Mouse (Mus musculus) liver, embryonic 15.5 days (tissue): ENCODE measurements around the gene Aldob. TPM values are rescaled to one million over a fixed set of nuclear protein-coding genes. Genes with fewer than 3 reads are reported as not detected.
"Not testable (repeated sequence)": the region's sequence is repeated elsewhere in the genome, so short reads cannot be mapped to it uniquely, and the experiment has no call there.

ENCODE experiments used
- ATAC-seq: fragments of 200-750 bp; cut with Nextera tagmentation; 2 replicates; pipeline ENCODE4 v1.8.0; 2017; ENCODE audit warnings: moderate number of reproducible peaks, mild to moderate bottlenecking, moderate library complexity; ENCODE audit not compliant: insufficient read depth
- H3K27ac ChIP-seq: fragments of 300-500 bp; sonication (generic); replicated peaks from 2 replicates; pipeline ENCODE4 v1.5.1; 2015; ENCODE audit warnings: mild to moderate bottlenecking, inconsistent platforms
- H3K27me3 ChIP-seq: fragments of 300-500 bp; sonication (generic); 2 replicates; pipeline ENCODE4 v1.6.1; 2015; ENCODE audit warnings: mild to moderate bottlenecking, inconsistent platforms
- H3K36me3 ChIP-seq: fragments of 300-500 bp; sonication (generic); replicated peaks from 2 replicates; pipeline ENCODE4 v1.6.1; 2015; ENCODE audit warnings: moderate library complexity, mild to moderate bottlenecking, inconsistent platforms
- H3K4me1 ChIP-seq: fragments of 300-500 bp; sonication (generic); replicated peaks from 2 replicates; pipeline ENCODE4 v1.6.1; 2015; ENCODE audit warnings: inconsistent platforms
- H3K4me2 ChIP-seq: fragments of 300-500 bp; sonication (generic); 2 replicates; pipeline ENCODE4 v1.6.1; 2015; ENCODE audit warnings: moderate library complexity, mild to moderate bottlenecking, inconsistent platforms
- H3K4me3 ChIP-seq: fragments of 300-500 bp; sonication (generic); replicated peaks from 2 replicates; pipeline ENCODE4 v1.5.1; 2015; ENCODE audit warnings: mild to moderate bottlenecking, inconsistent platforms
- H3K9ac ChIP-seq: fragments of 300-500 bp; sonication (generic); 2 replicates; pipeline ENCODE4 v1.6.1; 2015; ENCODE audit warnings: moderate library complexity, mild to moderate bottlenecking, inconsistent platforms
- H3K9me3 ChIP-seq: fragments of 300-500 bp; sonication (generic); replicated peaks from 2 replicates; pipeline ENCODE4 v1.6.1; 2016; ENCODE audit warnings: inconsistent platforms
- WGBS: fragments of 180-500 bp; shearing (Covaris S2); methylation state at CpG from one replicate; pipeline ENCODE4 v1.1.7; 2015; ENCODE audit warnings: mixed read lengths; ENCODE audit not compliant: insufficient replicate concordance; 5-methylcytosine and 5-hydroxymethylcytosine counted together
- polyA plus RNA-seq: library from polyadenylated mRNA; unstranded; fragments of >200 nt; fragmentation: Nextera tagmentation; extraction: Ambion mirVana; gene quantifications from 2 replicates; pipeline ENCODE4 v1.2.1, GENCODE M21; 2015

Aldob gene
- polyA plus RNA-seq, 1 experiment from 2014 or later = 338 TPM

DNA sequence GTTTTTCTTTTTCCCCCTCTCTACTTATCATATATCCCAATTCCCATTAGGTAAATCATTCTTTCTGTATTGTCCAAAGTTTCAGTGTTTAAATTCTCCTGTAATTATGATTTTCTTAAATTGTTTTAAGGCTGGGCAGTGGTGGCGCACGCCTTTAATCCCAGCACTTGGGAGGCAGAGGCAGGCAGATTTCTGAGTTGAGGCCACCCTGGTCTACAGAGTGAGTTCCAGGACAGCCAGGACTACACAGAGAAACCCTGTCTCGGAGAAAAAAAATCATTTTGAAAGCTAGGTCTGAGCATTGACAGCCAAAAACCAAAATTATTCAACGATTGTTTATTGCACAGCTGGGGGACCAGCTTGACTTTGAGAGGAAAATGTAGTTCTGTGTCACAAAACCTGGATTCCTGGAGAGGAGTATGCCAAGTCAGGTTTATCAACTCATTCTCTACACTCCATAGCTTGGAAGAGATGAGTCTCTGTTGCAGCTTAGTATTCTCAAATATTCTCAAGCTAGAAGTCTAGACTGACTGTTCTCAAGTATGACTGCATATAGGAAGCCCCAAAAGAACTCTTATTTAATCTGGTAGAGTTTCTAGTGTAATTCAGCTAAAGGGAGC is 13.6 kb downstream of the Aldob start:
- WGBS = 63% methylated on average over 4 of the region's 4 CpGs

DNA sequence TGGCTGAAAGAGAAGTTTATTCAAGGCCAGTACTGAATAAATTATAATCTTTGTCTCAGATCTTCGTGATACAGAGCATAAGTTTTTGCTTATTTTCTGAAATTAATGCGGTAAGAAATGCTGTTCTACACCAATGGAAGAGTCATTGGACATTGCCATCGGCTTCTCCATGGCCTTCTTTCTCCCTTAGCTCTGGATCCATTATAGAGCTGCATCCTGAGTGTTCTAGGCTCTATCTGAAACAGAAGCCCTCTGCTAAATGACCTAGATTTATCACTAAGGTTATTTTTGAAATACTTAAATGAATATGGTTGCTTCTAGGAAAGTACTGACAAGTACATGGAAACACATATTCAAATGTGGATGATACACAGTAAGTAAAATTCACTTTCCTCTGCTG is 14.3 kb downstream of the Aldob start:
- peaks cover 10% of the 10 kb centered on the region for H3K36me3 ChIP-seq
- no peak overlapping the region for H3K4me2 ChIP-seq
- ATAC-seq = no peak
- 61% methylated on average over 3 of the region's 3 CpGs for WGBS
- H3K4me3 ChIP-seq = no peak overlapping the region
- no peak overlapping the region for H3K9ac ChIP-seq
- no peak overlapping the region for H3K27ac ChIP-seq
- no peaks in the 10 kb centered on the region for H3K27me3 ChIP-seq
- H3K4me1 ChIP-seq = no peaks in the 10 kb centered on the region
- H3K9me3 ChIP-seq = 0 out of 2 replicates have a peak, but pooled peaks cover under 1% of the 10 kb centered on the region

More for the DNA sequence above, 13.6 kb downstream of the Aldob start:
- Histone ChIP-seq H3K4me3 (no peak overlapping the region), H3K4me2 (no peak overlapping the region), H3K27ac (no peak overlapping the region), H3K36me3 (peaks cover 2% of the 10 kb centered on the region), H3K9me3 (no peaks in the 10 kb centered on the region), H3K27me3 (no peaks in the 10 kb centered on the region), H3K4me1 (no peaks in the 10 kb centered on the region), H3K9ac (no peak overlapping the region)
- ATAC-seq = no peak

DNA sequence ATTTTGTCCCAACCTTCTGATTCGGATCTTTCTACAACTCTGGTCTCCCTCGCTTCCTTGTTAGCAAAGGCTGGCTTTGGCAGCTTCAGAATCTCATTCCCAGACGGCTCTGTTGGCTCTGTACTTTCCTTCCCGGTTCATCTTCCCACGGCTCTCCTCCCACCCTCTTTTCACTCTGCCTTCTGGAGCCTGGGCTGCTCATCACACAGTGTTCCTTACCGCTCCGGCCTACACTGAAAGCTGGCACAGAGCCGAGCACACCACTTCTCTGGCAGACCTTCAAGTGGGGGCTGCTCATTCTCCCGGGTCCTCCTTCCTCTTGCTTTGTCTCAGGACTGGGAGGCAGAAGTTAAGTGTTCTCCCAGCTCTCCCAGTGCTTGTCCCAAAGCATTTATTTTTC is 26.8 kb downstream of the Aldob start:
- Histone ChIP-seq H3K9ac (no peak overlapping the region), H3K4me2 (peak overlapping the region; percentile 84; the same call in 1 of the 2 replicates), H3K4me3 (peak overlapping the region; percentile 79; the same call in 1 of the 2 replicates), H3K36me3 (peaks cover 12% of the 10 kb centered on the region), H3K27me3 (no peaks in the 10 kb centered on the region), H3K27ac (no peak overlapping the region), H3K9me3 (no peaks in the 10 kb centered on the region), H3K4me1 (peaks cover 27% of the 10 kb centered on the region)
- ATAC-seq = no peak
- WGBS = 85% methylated on average over 9 of the region's 9 CpGs

DNA sequence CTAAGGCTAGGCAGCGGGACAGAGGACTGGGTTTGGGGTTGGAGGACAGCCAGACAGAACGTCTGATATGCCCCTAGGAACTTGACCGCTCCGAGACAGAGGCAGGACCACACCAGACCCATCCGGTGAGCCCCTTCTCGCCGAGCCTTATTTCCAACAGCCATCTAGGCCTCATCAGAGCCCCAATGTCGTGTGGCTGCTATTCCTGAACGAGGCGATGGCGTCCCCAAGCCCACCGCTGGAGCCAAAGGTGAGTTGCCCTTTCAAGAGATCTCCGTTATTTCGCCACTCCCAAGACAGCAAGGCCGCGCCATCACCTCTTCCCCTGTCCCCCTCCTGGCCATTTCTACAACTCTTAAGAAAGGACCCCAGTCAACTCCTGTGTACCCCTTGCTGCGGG is 28.0 kb downstream of the Aldob start:
- under 1% methylated on average over 17 of the region's 17 CpGs for WGBS
- peaks cover 30% of the 10 kb centered on the region for H3K4me1 ChIP-seq
- no peaks in the 10 kb centered on the region for H3K9me3 ChIP-seq
- peaks cover 14% of the 10 kb centered on the region for H3K36me3 ChIP-seq
- no peaks in the 10 kb centered on the region for H3K27me3 ChIP-seq
- ATAC-seq = peak; percentile 38
- H3K27ac ChIP-seq = peak overlapping the region; percentile 45; the same call in 1 of the 2 replicates
- peak overlapping the region; percentile 74 for H3K9ac ChIP-seq
- peak overlapping the region; percentile 84 for H3K4me2 ChIP-seq
- H3K4me3 ChIP-seq = peak overlapping the region; percentile 79

DNA sequence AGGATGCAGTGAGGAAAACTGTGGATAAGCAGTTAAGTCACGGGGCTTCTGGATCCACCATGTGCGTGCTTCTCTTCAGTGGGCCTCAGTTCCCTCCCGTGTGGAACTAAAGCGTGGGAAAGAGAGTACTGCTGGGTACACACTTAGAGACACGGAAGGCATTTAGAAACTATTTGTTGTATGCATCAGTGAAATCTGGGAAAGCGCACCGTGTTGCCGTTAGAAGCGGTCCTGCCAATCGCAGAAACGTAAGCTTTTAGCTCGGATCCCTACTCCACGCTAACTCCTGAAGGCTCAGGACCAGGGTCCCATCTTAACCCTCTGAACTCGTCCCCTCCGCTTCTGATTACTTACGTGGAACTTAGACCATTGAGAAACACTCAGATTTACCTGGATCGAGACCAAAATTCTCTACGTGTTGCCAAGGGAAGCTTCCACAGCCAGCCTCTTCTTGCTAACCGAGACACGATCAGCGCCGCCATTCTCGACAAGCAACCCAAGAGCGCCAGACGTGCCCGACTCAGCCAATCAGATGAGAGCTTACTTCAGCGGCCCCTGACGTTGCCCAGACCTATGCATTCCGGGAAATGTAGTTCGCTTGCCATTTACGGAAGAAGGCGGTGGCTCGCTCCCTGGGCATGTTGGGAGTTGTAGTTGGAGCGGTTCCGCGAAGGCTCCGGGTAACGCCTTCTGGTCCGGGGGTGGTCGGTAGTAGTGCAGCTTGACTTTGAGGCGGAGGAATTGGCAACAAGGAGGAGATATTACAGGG is 28.6 kb downstream of the Aldob start, which contains the start of the genes Mrpl50 and Zfp189:
TSS of gene Mrpl50 (minus strand) at position 522 of the 769 bp plus-strand sequence.
TSS of gene Zfp189 (plus strand) at position 605 of the 769 bp plus-strand sequence.
- Histone ChIP-seq H3K27me3 (no peaks in the 10 kb centered on the region), H3K4me2 (peak within 1 kb of the TSS; percentile 84), H3K9me3 (no peaks in the 10 kb centered on the region), H3K27ac (peak within 1 kb of the TSS; percentile 69), H3K4me1 (peaks cover 30% of the 10 kb centered on the region), H3K4me3 (peak within 1 kb of the TSS; percentile 79), H3K9ac (peak within 1 kb of the TSS; percentile 74), H3K36me3 (peaks cover 14% of the 10 kb centered on the region)
- under 1% methylated on average over 41 of the region's 41 CpGs for WGBS
- ATAC-seq = peak; percentile 98

DNA sequence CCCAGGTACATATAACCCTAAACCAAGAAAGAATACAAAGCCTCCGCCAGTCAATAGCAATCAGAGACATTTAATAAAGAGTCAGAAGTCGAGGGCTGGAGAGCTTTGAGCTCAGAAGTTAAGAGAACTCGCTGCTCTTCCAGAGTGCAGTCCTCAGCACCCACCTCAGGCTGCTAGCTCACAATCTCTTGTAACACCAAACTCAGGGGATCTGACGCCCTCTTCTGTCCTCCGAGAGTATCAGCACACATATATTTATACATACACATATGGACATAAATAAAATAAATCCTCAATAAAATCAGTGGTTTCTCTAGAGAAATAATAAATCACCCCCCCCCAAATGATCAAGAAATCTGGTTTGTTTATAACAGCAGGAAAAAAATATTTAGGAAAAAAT is 29.9 kb downstream of the Aldob start:
- Histone ChIP-seq H3K4me2 (peak overlapping the region; percentile 66), H3K9me3 (no peaks in the 10 kb centered on the region)

DNA sequence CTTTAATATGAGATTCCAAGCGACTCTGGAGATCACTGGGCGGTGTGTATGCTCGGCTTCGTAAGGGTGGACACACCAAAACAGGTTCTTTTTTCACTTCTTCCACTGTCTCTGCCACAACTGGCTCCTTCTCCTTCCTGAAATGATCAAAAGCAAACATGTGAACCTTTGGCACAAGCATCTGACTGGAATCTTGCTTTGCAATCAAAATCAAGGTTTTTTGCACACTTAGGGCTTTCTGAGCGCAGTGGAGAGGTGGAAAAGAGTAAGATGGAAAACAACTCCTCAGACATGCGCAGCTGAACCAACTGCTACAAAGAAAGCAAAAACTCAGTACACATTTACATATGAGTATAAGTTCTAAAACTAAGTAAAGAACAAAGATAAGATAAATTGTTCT is 34.9 kb downstream of the Aldob start:
- no peak overlapping the region for H3K27ac ChIP-seq
- H3K4me3 ChIP-seq = no peak overlapping the region
- no peaks in the 10 kb centered on the region for H3K9me3 ChIP-seq
- H3K4me2 ChIP-seq = no peak overlapping the region
- H3K4me1 ChIP-seq = peaks cover 14% of the 10 kb centered on the region
- peaks cover 32% of the 10 kb centered on the region for H3K36me3 ChIP-seq
- no peak overlapping the region for H3K9ac ChIP-seq
- ATAC-seq = no peak
- no peaks in the 10 kb centered on the region for H3K27me3 ChIP-seq
- 87% methylated on average over 6 of the region's 6 CpGs for WGBS

More for the DNA sequence above, 29.9 kb downstream of the Aldob start:
- H3K4me3 ChIP-seq = peak overlapping the region; percentile 79
- peaks cover 11% of the 10 kb centered on the region for H3K36me3 ChIP-seq
- H3K4me1 ChIP-seq = peaks cover 30% of the 10 kb centered on the region
- ATAC-seq = no peak
- 69% methylated on average over 5 of the region's 5 CpGs for WGBS
- H3K27ac ChIP-seq = no peak overlapping the region
- H3K9ac ChIP-seq = no peak overlapping the region
- H3K27me3 ChIP-seq = no peaks in the 10 kb centered on the region

DNA sequence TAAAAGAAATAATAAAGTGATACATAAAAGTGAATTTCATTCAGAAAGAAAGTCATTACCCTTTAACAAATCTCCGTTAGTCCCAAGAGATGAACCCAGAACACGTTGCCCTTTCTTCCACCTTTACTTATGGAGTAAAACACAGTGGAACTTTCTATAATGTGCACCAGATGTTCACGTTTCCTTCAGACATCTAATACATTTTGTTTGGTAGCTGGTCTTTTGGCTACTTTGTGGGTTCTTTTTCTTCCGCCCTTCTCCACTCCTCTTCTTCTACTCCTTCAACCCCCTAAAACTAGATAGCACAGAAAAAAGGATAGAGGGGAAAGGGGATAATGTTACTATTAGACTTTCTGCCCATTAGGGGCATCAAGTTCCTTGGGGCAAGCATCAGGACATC is 36.7 kb downstream of the Aldob start:
- H3K4me1 ChIP-seq = peaks cover 7% of the 10 kb centered on the region; the same call in 1 of the 2 replicates
- H3K9me3 ChIP-seq = no peaks in the 10 kb centered on the region
- ATAC-seq = no peak
- H3K27me3 ChIP-seq = no peaks in the 10 kb centered on the region
- H3K4me2 ChIP-seq = no peak overlapping the region
- 79% methylated on average over 4 of the region's 4 CpGs for WGBS
- no peak overlapping the region for H3K9ac ChIP-seq
- H3K4me3 ChIP-seq = no peak overlapping the region
- H3K36me3 ChIP-seq = peaks cover 30% of the 10 kb centered on the region
- no peak overlapping the region for H3K27ac ChIP-seq

DNA sequence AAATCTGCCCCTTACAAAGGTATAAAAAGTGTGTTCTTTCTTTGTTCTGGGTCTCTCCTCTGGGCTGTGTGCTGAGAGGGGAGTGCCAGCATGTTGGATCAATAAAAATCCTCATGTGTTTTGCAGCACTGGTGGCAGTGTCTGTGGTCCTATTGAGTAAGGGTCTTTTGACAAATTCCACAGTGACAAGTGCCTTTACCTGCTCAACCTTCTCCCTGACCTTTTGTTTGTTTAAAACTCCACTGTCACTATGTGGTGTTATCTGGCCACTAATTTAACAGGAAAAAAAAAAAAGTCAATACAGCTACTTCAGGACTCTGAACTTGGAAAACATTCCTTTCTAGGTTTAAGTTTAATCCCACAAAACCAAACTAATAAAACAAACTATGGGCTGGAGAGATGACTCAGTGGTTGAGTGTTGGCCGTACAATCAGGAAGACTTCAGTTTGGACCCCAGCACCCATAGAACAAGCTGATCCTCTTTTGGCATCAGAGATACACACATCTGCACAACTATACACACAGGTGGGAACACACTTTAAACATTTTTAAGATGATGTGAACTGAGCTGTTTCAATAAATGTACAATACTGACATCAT is 39.0 kb downstream of the Aldob start:
- 74% methylated on average over 1 of the region's 1 CpGs for WGBS
- not testable (repeated sequence) for H3K4me3 ChIP-seq, H3K9ac ChIP-seq, H3K9me3 ChIP-seq, H3K27me3 ChIP-seq, H3K27ac ChIP-seq, H3K4me2 ChIP-seq
- H3K36me3 ChIP-seq = peaks cover 27% of the 10 kb centered on the region
- H3K4me1 ChIP-seq = peaks cover 10% of the 10 kb centered on the region
- peak; percentile 66 for ATAC-seq

DNA sequence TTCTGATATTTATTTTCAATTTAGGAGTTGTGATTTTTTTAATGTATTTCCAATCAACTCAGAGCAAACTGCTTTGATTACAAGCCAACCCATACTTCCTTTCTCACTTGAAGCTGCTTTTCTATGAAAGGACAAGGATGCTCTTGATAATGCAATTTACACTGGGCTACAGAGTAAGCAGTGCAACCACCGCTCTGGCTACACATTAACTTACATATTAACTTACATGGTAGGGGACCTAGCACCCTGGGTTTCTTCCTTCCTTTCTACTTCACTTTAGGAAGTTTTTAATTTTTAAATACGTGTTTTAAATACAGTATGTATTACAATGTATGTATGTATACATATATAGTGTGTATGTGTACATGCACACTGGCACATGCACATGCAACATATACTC is 40.2 kb downstream of the Aldob start:
- H3K4me3 ChIP-seq = no peak overlapping the region
- ATAC-seq = no peak
- H3K36me3 ChIP-seq = peaks cover 23% of the 10 kb centered on the region
- WGBS = 76% methylated on average over 2 of the region's 2 CpGs
- H3K4me2 ChIP-seq = no peak overlapping the region
- no peak overlapping the region for H3K9ac ChIP-seq
- H3K27ac ChIP-seq = no peak overlapping the region
- H3K9me3 ChIP-seq = no peaks in the 10 kb centered on the region
- H3K27me3 ChIP-seq = no peaks in the 10 kb centered on the region
- H3K4me1 ChIP-seq = peaks cover 11% of the 10 kb centered on the region

DNA sequence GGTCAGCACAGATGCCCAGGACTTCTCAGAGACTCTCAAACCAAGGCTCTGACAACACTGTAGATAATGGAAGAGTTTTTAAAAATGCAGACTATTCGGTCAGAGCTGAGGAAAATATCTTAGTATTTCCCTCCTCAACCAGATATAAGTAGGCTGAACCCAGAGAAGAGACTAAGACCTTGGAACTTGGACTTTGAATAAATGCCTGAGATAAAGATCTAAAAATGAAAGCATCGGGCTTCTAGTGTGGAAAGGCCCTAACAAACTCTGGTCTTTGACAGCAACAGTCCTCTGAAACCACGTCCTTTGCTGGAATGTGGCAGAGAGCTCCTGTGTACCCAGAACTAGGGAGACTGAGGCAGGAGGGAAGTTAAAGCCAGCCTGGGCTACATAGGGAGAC is 43.0 kb downstream of the Aldob start, which contains the start of gene Baat:
TSS of gene Baat (minus strand) at position 172 of the 400 bp plus-strand sequence.
- Histone ChIP-seq H3K27ac (no peak within 1 kb of the TSS; the same call in 1 of the 2 replicates), H3K9me3 (no peaks in the 10 kb centered on the region), H3K4me1 (peaks cover 14% of the 10 kb centered on the region), H3K36me3 (no peaks in the 10 kb centered on the region), H3K4me2 (no peak within 1 kb of the TSS), H3K27me3 (no peaks in the 10 kb centered on the region), H3K4me3 (no peak within 1 kb of the TSS), H3K9ac (no peak within 1 kb of the TSS)
- no peak for ATAC-seq
- WGBS = 41% methylated on average over 3 of the region's 3 CpGs
